Mouse (Mus musculus) macrophage (primary cell): ENCODE results near the gene Alyref. TPM values are rescaled to one million over a fixed set of nuclear protein-coding genes. Genes with fewer than 3 reads are reported as not detected.
"Not testable (repeated sequence)": the region's sequence is repeated elsewhere in the genome, so short reads cannot be mapped to it uniquely, and the experiment has no call there.

Experiments used
- H3K27ac ChIP-seq: fragments of 350-480 bp; formaldehyde crosslinking; 2 replicates; pipeline ENCODE4 v1.9.0; 2021
- H3K36me3 ChIP-seq: fragments of 350-480 bp; formaldehyde crosslinking; 2 replicates; pipeline ENCODE4 v1.9.0; 2021; ENCODE audit errors: inconsistent target
- H3K4me3 ChIP-seq: fragments of 350-480 bp; formaldehyde crosslinking; 2 replicates; pipeline ENCODE4 v1.9.0; 2021; ENCODE audit errors: inconsistent target
- H3K79me2 ChIP-seq: fragments of 350-480 bp; formaldehyde crosslinking; 2 replicates; pipeline ENCODE4 v1.9.0; 2021; ENCODE audit errors: inconsistent target
- WGBS: methylation state at CpG from one replicate; pipeline ENCODE4 v1.1.7; 2026; ENCODE audit warnings: inconsistent platforms; ENCODE audit not compliant: missing documents; 5-methylcytosine and 5-hydroxymethylcytosine counted together
- polyA plus RNA-seq: library from polyadenylated mRNA; stranded (reverse); fragments of 250-400 nt; gene quantifications from 3 replicates; pipeline ENCODE4 v1.2.4, GENCODE M21; 2018; ENCODE audit warnings: inconsistent platforms

Alyref gene
- polyA plus RNA-seq, 1 experiment from 2014 or later: 41.5 TPM

- WGBS: 48% methylated on average over 16 of the region's 17 CpGs
- peak overlapping the region; percentile 85 for H3K27ac ChIP-seq
- H3K36me3 ChIP-seq: peaks cover 54% of the 10 kb centered on the region; the same call in 1 of the 2 replicates
- H3K79me2 ChIP-seq: peaks cover 51% of the 10 kb centered on the region
- peak overlapping the region; percentile 55 for H3K4me3 ChIP-seq
Measured at GRCm38 (mm10) chr11:120598990-120599549, 905 bp upstream of the Alyref start.

- Histone ChIP-seq H3K27ac (peak overlapping the region; percentile 49), H3K4me3 (peak overlapping the region; percentile 75), H3K36me3 (peaks cover 54% of the 10 kb centered on the region; the same call in 1 of the 2 replicates), H3K79me2 (peaks cover 66% of the 10 kb centered on the region)
- 3% methylated on average over 95 of the region's 99 CpGs for WGBS
Measured at GRCm38 (mm10) chr11:120597240-120598235, 627 bp downstream of the Alyref start.

GRCm38 (mm10) chr11:120588531-120588930 lies 9.6 kb downstream of the Alyref start:
- 60% methylated on average over 6 of the region's 6 CpGs for WGBS
- Histone ChIP-seq H3K27ac (no peak overlapping the region), H3K4me3 (no peak overlapping the region), H3K36me3 (peaks cover 51% of the 10 kb centered on the region; the same call in 1 of the 2 replicates), H3K79me2 (peaks cover 26% of the 10 kb centered on the region)

GRCm38 (mm10) chr11:120583937-120584336 lies 14.2 kb downstream of the Alyref start:
- Histone ChIP-seq H3K27ac (no peak overlapping the region), H3K36me3 (peaks cover 32% of the 10 kb centered on the region), H3K79me2 (peaks cover 21% of the 10 kb centered on the region), H3K4me3 (no peak overlapping the region)
- 88% methylated on average over 1 of the region's 1 CpGs for WGBS

- WGBS: 95% methylated on average over 2 of the region's 2 CpGs
- not testable (repeated sequence) for H3K27ac ChIP-seq, H3K4me3 ChIP-seq
- Histone ChIP-seq H3K36me3 (peaks cover 33% of the 10 kb centered on the region), H3K79me2 (peaks cover 31% of the 10 kb centered on the region)
Measured at GRCm38 (mm10) chr11:120582982-120583293, 15.2 kb downstream of the Alyref start.

GRCm38 (mm10) chr11:120582268-120582981 lies 15.7 kb downstream of the Alyref start:
- Histone ChIP-seq H3K27ac (peak overlapping the region; percentile 89), H3K4me3 (peak overlapping the region; percentile 39), H3K36me3 (peaks cover 32% of the 10 kb centered on the region), H3K79me2 (peaks cover 33% of the 10 kb centered on the region)
- 62% methylated on average over 8 of the region's 8 CpGs for WGBS

GRCm38 (mm10) chr11:120581490-120582267 lies 16.5 kb downstream of the Alyref start, which contains the start of gene Arhgdia:
Gene Arhgdia (minus strand): TSS chr11:120581624.
- Histone ChIP-seq H3K4me3 (peak within 1 kb of the TSS; percentile 89), H3K36me3 (peaks cover 25% of the 10 kb centered on the region), H3K27ac (peak within 1 kb of the TSS; percentile 91), H3K79me2 (peaks cover 33% of the 10 kb centered on the region)
- WGBS: 2% methylated on average over 68 of the region's 75 CpGs

- WGBS: under 1% methylated on average over 40 of the region's 44 CpGs
- Histone ChIP-seq H3K79me2 (peaks cover 33% of the 10 kb centered on the region), H3K36me3 (peaks cover 19% of the 10 kb centered on the region), H3K4me3 (peak overlapping the region; percentile 89), H3K27ac (peak overlapping the region; percentile 91)
Measured at GRCm38 (mm10) chr11:120580871-120581331, 17.3 kb downstream of the Alyref start.

GRCm38 (mm10) chr11:120580190-120580589 lies 18.0 kb downstream of the Alyref start:
- Histone ChIP-seq H3K4me3 (peak overlapping the region; percentile 89), H3K27ac (peak overlapping the region; percentile 91), H3K36me3 (peaks cover 19% of the 10 kb centered on the region), H3K79me2 (peaks cover 38% of the 10 kb centered on the region)
- WGBS: 41% methylated on average over 7 of the region's 7 CpGs

- peak overlapping the region; percentile 89 for H3K4me3 ChIP-seq
- peaks cover 19% of the 10 kb centered on the region for H3K36me3 ChIP-seq
- 66% methylated on average over 8 of the region's 15 CpGs for WGBS
- H3K27ac ChIP-seq: peak overlapping the region; percentile 91
- H3K79me2 ChIP-seq: peaks cover 45% of the 10 kb centered on the region
Measured at GRCm38 (mm10) chr11:120579316-120580107, 18.7 kb downstream of the Alyref start.

- Histone ChIP-seq H3K79me2 (peaks cover 52% of the 10 kb centered on the region), H3K27ac (no peak overlapping the region), H3K36me3 (peaks cover 19% of the 10 kb centered on the region), H3K4me3 (no peak overlapping the region)
- 92% methylated on average over 7 of the region's 11 CpGs for WGBS
Measured at GRCm38 (mm10) chr11:120578694-120579243, 19.4 kb downstream of the Alyref start.

- Histone ChIP-seq H3K4me3 (no peak overlapping the region), H3K27ac (no peak overlapping the region), H3K36me3 (peaks cover 19% of the 10 kb centered on the region), H3K79me2 (peaks cover 52% of the 10 kb centered on the region)
- WGBS: 81% methylated on average over 9 of the region's 10 CpGs
Measured at GRCm38 (mm10) chr11:120578024-120578693, 20.0 kb downstream of the Alyref start.
